Mouse (Mus musculus): ENCODE data around the gene Dnm3.

Dnm3 gene

GRCm38 (mm10) chr1:161999882-162000371 lies 477.9 kb downstream of the Dnm3 start:
- in situ Hi-C loops (cut with MseI, MboI), result loop anchor here in 1 of 2 experiments (5.0 kb wide), 1 partner anchor 312 kb away; no protein-coding TSS in a partner anchor

GRCm38 (mm10) chr1:161999338-161999737 lies 478.5 kb downstream of the Dnm3 start:
- in situ Hi-C loops (cut with MseI, MboI), result loop anchor here in 1 of 2 experiments (5.0 kb wide), 1 partner anchor 313 kb away; no protein-coding TSS in a partner anchor

GRCm38 (mm10) chr1:161998781-161999180 lies 479.1 kb downstream of the Dnm3 start:
- in situ Hi-C loops (cut with MseI, MboI), result loop anchor here in 1 of 2 experiments (5.0 kb wide), 1 partner anchor 314 kb away; no protein-coding TSS in a partner anchor

- in situ Hi-C loops (cut with MseI, MboI), result no loop called here
Observed at GRCm38 (mm10) chr1:161992389-161992788, 485.4 kb downstream of the Dnm3 start.

- in situ Hi-C loops (cut with MseI, MboI), result no loop called here
Observed at GRCm38 (mm10) chr1:161991846-161992245, 486.0 kb downstream of the Dnm3 start.

- in situ Hi-C loops (cut with MseI, MboI), result no loop called here
Observed at GRCm38 (mm10) chr1:161990684-161991578, 486.9 kb downstream of the Dnm3 start.

GRCm38 (mm10) chr1:161983979-161984566 lies 493.8 kb downstream of the Dnm3 start:
- in situ Hi-C loops (cut with MseI, MboI), result no loop called here

GRCm38 (mm10) chr1:161983451-161983850 lies 494.4 kb downstream of the Dnm3 start:
- in situ Hi-C loops (cut with MseI, MboI), result no loop called here

- in situ Hi-C loops (cut with MseI, MboI), result no loop called here
Observed at GRCm38 (mm10) chr1:161980626-161981298, 497.1 kb downstream of the Dnm3 start.

- in situ Hi-C loops (cut with MseI, MboI), result no loop called here
Observed at GRCm38 (mm10) chr1:161980046-161980445, 497.8 kb downstream of the Dnm3 start.

GRCm38 (mm10) chr1:161979536-161979935 lies 498.3 kb downstream of the Dnm3 start, which contains the start of gene 4930558K02Rik:
TSS of gene 4930558K02Rik (minus strand) at chr1:161979636.
- in situ Hi-C loops (cut with MseI, MboI), result no loop called here

GRCm38 (mm10) chr1:161978173-161978700 lies 499.6 kb downstream of the Dnm3 start:
- in situ Hi-C loops (cut with MseI, MboI), result no loop called here

GRCm38 (mm10) chr1:161977331-161977730 lies 500.5 kb downstream of the Dnm3 start:
- in situ Hi-C loops (cut with MseI, MboI), result no loop called here

- in situ Hi-C loops (cut with MseI, MboI), result no loop called here
Observed at GRCm38 (mm10) chr1:161976255-161977182, 501.3 kb downstream of the Dnm3 start.

- in situ Hi-C loops (cut with MseI, MboI), result no loop called here
Observed at GRCm38 (mm10) chr1:161972233-161972632, 505.6 kb downstream of the Dnm3 start.

GRCm38 (mm10) chr1:161970874-161971273 lies 507.0 kb downstream of the Dnm3 start:
- in situ Hi-C loops (cut with MseI, MboI), result no loop called here

GRCm38 (mm10) chr1:161968589-161969407 lies 509.0 kb downstream of the Dnm3 start, which contains the start of gene Pigc:
TSS of gene Pigc (plus strand) at chr1:161969186.
- in situ Hi-C loops (cut with MseI, MboI), result loop anchor here (5.0 to 10.0 kb wide), 4 partner anchors 91 to 224 kb away; partner anchors contain the start of gene Suco (in 2 of the 2)

- in situ Hi-C loops (cut with MseI, MboI), result loop anchor here (5.0 to 10.0 kb wide), 4 partner anchors 91 to 223 kb away; partner anchors contain the start of gene Suco (in 2 of the 2)
Observed at GRCm38 (mm10) chr1:161967936-161968335, 509.9 kb downstream of the Dnm3 start.
